Mouse (Mus musculus) erythroblast, embryonic 14.5 days (primary cell): ENCODE measurements around the gene Rab1a.

Source experiments
- GATA1 ChIP-seq: IDR thresholded peaks from 2 replicates; pipeline ENCODE4 v1.6.1; 2012; ENCODE audit warnings: low read length, inconsistent platforms, mixed read lengths
- TAL1 ChIP-seq: IDR thresholded peaks from 3 replicates; pipeline ENCODE4 v1.6.1; 2012; ENCODE audit warnings: low read length, inconsistent platforms, mixed read lengths

- no peak for TF ChIP-seq GATA1
- no peak for TF ChIP-seq TAL1
Measured at GRCm38 (mm10) chr11:20201661-20202101, 449 bp downstream of the Rab1a start.
